Mouse (Mus musculus) heart, postnatal 36 days (tissue): Measurements from ENCODE around the gene Fgf10. TPM values are rescaled to one million over a fixed set of nuclear protein-coding genes. Genes with fewer than 3 reads are reported as not detected.

Source experiments
- DNase-seq, 2 experiments: peaks; one replicate each; pipeline ENCODE4 v3.0.0; 2021 to 2022
- intact Hi-C: fragments of 180-260 bp; cut with DNase I; formaldehyde crosslinking; loops from one replicate; pipeline ENCODE4 v1.15.1; 2025
- total RNA-seq, 2 experiments: library from RNA; stranded (reverse); gene quantifications; 2 replicates each; pipeline ENCODE4 v1.2.3; 2021

The Fgf10 gene
- total RNA-seq, 2 experiments from 2014 or later = 0.27 to 0.28 TPM

GRCm38 (mm10) chr13:118828604-118829381, 159.2 kb downstream of the Fgf10 start:
- intact Hi-C loops = no loop called here
- DNase-seq = no peak

DNA sequence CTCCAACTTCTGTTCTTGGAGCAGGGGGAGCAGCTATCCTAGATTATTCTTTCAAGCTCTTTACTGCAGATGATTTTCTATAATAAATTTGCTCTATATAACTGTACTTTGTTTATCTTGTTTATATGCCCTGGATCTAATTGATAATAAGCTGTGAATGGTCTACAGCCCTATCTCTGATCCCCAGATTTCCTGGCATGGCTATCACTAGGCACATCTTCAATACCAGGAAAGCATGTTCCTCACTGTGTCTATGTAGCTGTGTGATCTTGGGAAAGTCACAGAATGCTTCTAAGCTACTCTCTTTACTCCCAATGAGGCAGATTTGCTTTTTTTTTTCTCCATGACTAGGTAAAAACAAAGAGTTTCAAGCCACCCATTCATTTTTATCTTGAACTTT, 164.4 kb downstream of the Fgf10 start:
- no peak for DNase-seq
- intact Hi-C loops = no loop called here

DNA sequence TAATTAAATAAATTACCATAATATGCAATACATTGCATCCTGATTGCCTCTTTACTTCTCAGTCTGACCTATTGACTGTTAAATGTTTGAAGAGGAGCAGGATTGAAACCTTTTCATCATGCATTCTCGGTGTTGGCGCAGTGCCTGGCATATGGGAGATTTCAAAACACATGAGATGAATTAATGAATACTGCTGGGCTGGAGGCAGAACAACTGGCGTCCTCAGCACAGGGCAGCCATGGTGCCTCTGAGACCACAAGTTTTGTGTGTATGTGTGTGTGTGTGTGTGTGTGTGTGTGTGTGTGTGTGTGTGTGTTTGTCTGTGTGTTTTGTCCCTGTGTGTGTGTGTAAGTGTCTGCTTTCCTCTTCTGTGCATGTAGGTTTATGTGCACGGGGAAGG, 165.5 kb downstream of the Fgf10 start:
- intact Hi-C loops = no loop called here
- DNase-seq = no peak
